Mouse (Mus musculus): ENCODE measurements around the gene Fbl.
"Not testable (repeated sequence)": the region's sequence is repeated elsewhere in the genome, so short reads cannot be mapped to it uniquely, and the experiment has no call there.

Gene Fbl

DNA sequence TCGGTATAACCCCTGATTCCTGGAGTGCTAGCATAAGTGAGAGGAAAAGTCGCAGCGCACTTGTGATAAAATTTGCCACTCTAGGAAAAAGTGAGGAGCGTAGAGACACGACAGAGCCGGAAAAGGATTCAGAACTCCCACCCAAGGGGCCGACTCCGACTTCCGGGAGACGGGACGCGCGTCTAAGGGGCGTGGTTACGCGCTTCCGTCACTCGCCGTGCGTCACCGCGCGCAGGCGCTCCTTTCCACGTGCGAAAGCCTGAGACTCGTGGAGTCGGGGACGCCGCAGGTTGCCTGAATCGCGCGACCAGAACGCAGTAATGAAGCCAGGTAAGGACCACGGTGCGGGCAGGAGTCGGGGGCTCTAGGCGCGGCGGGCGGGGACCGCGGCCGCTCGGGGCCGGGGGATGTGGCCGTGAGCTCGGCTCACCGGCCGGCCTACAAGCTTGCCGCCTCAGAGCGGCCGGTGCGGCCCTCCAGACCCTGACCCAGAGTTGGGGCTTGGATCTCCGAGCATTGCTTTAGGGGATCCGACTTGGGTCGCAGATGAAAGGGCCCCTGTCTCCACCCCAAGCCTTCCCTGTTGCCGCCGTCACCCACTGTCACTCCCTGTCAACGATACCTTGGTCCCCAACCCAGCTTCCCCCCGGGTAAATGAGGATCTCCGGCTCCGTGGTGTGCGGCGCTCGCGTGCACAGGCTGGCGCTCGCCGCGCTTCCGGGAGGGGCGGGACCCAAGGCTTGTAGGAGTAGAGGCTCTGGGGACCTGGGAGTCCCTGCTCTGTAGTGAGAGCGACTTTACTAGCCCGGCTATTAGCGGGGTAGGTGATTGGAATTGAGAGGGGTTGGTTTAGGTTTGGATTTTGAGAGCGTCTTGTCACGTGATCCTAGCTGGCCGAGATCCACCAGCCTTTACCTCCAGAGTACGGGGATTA lies at the start of gene Fbl:
TSS of gene Fbl (plus strand) at position 222 of the 934 bp plus-strand sequence.
- DNase-seq (ENCODE audit: extremely low spot score) = peak; percentile 92

GRCm38 (mm10) chr7:28129166-28129565 lies 40.3 kb upstream of the Fbl start, which contains the start of gene 9530053A07Rik:
TSS of gene 9530053A07Rik (plus strand) at chr7:28129466.
- no peak for DNase-seq (ENCODE audit: extremely low spot score)

GRCm38 (mm10) chr7:28137613-28138012 lies 31.9 kb upstream of the Fbl start:
- peak; percentile 42 for DNase-seq (ENCODE audit: extremely low spot score)

DNA sequence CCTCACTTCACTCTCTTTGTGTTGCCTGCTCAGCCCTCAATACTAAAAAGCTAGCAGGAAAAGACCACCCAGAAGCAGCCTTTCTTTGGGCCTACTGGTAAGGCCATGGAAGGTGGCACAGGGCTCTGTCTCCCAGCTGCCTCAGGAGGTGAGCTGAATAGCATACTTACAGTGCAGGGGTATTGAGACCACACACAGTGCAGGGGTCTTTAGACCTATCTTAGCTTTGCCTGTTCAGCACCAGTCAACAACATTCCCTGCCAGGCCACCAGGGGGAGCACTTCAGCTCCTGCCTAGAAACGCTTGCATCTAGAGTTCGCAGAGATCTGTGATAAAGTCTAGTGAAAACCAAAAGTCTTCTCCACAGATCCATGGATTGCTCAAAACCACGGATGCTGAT lies 21.2 kb upstream of the Fbl start:
- DNase-seq (ENCODE audit: extremely low spot score) = peak; percentile 73

GRCm38 (mm10) chr7:28149841-28150240 lies 19.7 kb upstream of the Fbl start:
- DNase-seq (ENCODE audit: extremely low spot score) = no peak

- peak; percentile 58 for DNase-seq (ENCODE audit: extremely low spot score)
Observed at GRCm38 (mm10) chr7:28151584-28152221, 17.8 kb upstream of the Fbl start.

- DNase-seq (ENCODE audit: extremely low spot score) = not testable (repeated sequence)
Observed at GRCm38 (mm10) chr7:28153595-28153994, 15.9 kb upstream of the Fbl start.

DNA sequence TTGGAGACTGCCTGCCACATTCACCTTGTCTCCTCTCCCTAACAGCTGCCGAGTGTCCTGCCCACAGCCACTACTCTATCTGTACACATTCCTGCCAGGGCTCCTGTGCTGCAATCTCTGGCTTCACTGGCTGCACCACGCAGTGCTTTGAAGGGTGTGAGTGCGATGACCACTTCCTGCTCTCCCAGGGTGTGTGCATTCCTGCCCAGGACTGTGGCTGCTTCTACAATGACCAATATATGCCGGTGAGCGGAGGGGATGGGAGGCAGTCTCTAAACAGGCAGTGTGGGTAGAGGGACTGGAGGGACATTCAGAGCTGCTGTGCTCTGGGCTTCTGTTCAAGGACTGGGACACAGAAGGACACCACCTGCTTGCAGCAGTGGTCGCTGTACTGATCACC lies 10.2 kb upstream of the Fbl start:
- no peak for DNase-seq (ENCODE audit: extremely low spot score)

GRCm38 (mm10) chr7:28159893-28160292 lies 9.6 kb upstream of the Fbl start:
- no peak for DNase-seq (ENCODE audit: extremely low spot score)

DNA sequence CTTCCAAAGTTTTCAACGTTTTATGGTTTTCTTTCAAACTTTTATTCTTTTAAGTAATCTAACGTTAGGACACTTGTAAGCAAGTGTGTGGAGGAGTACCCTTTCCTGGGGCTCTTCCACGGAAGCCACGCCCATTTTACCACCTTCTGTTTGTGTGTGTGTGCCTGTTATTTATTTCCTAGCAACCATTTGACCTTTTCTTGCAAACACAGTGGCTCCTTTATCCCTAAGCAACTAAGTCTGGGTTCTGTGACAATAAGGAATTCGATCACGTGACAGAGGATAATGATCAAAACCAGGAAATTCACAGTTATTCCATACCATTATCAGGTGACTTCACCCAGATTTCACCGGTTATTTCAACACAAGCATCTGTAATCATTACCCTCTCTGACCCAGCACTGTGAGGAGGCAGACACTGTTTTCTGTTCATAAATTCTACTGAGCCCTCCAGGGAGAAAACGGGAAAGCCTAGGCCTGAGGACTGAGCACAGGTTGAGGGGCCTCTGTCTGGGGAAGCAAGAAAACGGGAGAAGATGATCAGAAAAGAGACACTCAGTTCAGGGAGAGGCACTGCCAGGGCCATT lies 8.3 kb upstream of the Fbl start:
- DNase-seq (ENCODE audit: extremely low spot score) = no peak

GRCm38 (mm10) chr7:28165406-28165805 lies 4.1 kb upstream of the Fbl start:
- DNase-seq (ENCODE audit: extremely low spot score) = no peak

DNA sequence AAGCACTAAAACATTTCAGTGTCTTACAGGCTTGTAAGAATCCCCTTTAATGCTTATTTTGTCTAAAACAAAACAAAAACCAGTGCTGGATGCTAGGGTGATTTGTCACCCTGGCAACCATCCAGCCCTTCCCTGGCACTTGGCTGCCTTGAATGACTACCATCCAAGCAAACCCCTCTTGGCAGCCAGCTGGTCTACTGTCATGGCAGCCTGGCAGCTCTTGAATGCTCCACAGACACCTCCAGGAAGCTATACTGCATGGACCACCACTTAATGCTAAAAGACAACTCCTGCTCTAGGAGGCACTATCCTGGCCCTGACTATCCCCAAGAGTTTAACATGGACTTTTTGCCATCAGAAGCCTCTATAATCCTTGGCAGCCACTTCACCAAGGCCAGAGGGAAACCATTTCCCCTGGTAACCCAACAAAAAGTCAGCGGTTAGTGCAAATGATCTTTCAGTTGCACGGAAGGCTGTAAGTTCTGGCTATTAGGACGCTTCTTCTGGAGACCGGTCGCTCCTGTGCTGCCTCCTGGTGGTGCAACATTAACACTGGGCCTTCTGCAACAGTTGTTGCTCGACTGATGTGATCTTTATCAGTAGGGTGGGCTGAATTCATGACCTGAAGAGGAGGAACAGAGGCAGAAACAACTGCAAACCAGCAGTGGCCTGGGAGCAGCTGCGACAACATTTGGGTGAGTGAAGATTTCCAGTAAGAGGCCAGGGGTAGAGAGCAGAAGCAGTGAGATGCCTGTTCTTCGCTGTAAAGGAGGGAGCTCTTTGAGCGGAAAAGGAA lies 992 bp upstream of the Fbl start:
- DNase-seq (ENCODE audit: extremely low spot score) = peak; percentile 68

- DNase-seq (ENCODE audit: extremely low spot score) = no peak
Observed at GRCm38 (mm10) chr7:28175358-28175757, 5.8 kb downstream of the Fbl start.

DNA sequence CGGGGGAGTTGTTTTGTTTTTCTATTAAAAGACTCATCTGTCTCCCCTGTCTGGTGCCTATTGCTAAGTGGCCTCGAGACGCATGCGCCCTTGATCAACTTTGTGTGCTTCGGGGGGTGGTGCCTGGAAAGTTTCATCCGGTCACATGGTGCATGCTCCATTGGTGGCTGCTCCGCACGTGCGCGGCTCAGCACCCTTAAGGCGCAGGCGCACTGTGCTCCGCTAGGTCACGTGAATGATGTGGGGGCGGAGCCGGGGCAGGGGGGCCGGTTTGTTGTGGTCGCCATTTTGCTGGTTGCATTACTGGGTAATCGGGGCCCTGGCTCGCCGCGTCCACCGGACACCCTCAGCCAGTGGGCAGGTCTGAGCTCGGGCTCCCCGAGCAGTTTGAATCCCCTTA lies 9.7 kb downstream of the Fbl start, which contains the start of gene Dyrk1b:
TSS of gene Dyrk1b (plus strand) at position 242 of the 400 bp plus-strand sequence.
- DNase-seq (ENCODE audit: extremely low spot score) = peak; percentile 98

DNA sequence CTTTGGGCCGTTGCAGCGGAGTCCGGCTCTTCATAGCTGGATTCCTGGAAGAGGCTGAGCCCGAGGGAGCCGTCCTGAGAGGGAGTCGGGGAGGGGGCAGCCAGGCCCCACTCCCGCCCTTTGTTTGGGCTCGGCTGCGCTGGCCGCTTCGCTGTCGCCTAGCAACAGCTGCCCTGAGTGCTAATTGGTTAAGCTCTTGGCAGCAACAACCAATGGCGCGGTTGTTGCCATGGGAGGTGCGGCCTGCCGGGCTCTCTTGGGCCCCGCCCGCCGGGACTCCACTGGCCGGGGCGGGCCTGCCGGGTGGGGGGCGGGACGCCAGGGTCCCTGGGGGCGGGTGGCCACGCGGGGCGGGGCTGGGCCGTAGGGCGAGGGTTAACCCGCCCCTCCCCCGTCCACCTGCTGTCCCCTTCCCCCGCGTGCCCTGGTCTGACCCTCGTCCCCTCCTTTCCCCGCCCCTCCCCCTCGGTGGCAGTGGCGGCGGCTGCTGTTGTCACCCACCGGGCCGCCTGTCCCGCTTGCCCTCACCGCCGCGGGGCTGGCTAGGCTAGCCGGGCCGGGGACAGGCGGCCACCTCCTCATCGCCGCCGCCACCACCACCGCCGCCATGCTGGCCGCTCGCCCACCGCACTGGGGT lies 10.3 kb downstream of the Fbl start:
- peak; percentile 92 for DNase-seq (ENCODE audit: extremely low spot score)

GRCm38 (mm10) chr7:28180890-28181289 lies 11.4 kb downstream of the Fbl start:
- no peak for DNase-seq (ENCODE audit: extremely low spot score)

GRCm38 (mm10) chr7:28181376-28181775 lies 11.9 kb downstream of the Fbl start:
- no peak for DNase-seq (ENCODE audit: extremely low spot score)

DNA sequence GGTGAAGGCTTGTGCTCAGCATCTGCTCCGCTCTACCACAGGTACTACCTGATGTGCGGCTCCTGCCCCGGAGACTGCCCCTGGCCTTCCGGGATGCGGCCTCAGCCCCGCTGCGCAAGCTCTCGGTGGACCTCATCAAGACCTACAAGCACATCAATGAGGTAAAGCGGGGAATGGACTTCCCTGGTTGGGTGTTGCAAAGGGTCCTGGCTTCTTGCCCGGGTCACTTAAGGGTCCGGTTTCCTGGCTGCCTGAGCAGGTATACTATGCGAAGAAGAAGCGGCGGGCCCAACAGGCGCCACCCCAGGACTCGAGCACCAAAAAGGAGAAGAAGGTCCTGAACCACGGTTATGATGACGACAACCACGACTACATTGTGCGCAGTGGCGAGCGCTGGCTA lies 12.8 kb downstream of the Fbl start:
- DNase-seq (ENCODE audit: extremely low spot score) = no peak

DNA sequence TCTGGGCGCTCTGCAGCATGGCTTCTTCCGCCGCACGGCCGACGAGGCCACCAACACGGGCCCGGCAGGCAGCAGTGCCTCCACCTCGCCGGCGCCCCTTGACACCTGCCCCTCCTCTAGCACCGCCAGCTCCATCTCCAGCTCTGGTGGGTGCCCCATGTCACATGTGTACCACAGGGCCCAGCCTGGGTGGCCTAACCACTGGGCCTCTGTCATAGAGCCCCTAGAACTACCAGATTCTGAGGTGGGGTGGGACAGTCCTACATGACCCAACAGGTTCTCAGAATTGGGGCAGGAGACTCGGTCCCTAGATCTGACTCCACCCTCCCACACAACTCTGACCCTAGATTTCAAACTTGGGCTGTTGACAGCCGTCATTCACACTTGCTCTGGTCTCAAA lies 16.4 kb downstream of the Fbl start:
- DNase-seq (ENCODE audit: extremely low spot score) = no peak

GRCm38 (mm10) chr7:28186631-28187030 lies 17.1 kb downstream of the Fbl start:
- no peak for DNase-seq (ENCODE audit: extremely low spot score)

- DNase-seq (ENCODE audit: extremely low spot score) = no peak
Observed at GRCm38 (mm10) chr7:28191489-28191888, 22.0 kb downstream of the Fbl start.

Measured in embryo, embryonic 9.5 days (tissue).